Mouse (Mus musculus): ENCODE measurements around the gene Stat3. TPM values are rescaled to one million over a fixed set of nuclear protein-coding genes. Genes with fewer than 3 reads are reported as not detected.

Gene Stat3
- total and polyA plus RNA-seq, 3 experiments = 35.9 to 69.2 (median 51.1) TPM

- Histone ChIP-seq H3K79me2 (replicated peaks; ENCODE audit: control insufficient read depth, extremely low read depth, insufficient read depth, poor library complexity, severe bottlenecking) (peaks cover 21% of the 10 kb centered on the region), H3K4me2 (ENCODE audit: insufficient read depth, low read depth, poor library complexity, severe bottlenecking) (0 out of 2 replicates have a peak overlapping the region, but pooled peaks have one; percentile 31), H3K27ac (ENCODE audit: insufficient read depth, low read depth) (no peak overlapping the region), H3K4me3 (replicated peaks in 1 of 3; ENCODE audit: low read depth in 2 of 3, low read length in 2 of 3, poor library complexity in 1 of 3) (peak overlapping the region in 1 of 3 experiments; percentile 10), H3K4me1 (ENCODE audit: control insufficient read depth in 1 of 2, insufficient read depth in 2 of 2) (peaks cover 10 to 44% of the 10 kb centered on the region in 2 experiments), H3K9ac (ENCODE audit: insufficient read depth, low read depth) (no peak overlapping the region), H3K9me3 (replicated peaks; ENCODE audit: low read length) (no peaks in the 10 kb centered on the region), H3K27me3 (replicated peaks) (peaks cover 27% of the 10 kb centered on the region), H3K36me3 (replicated peaks in 1 of 2; ENCODE audit: control insufficient read depth in 1 of 2, insufficient read depth in 1 of 2, low read length in 1 of 2) (peaks cover 0 to 5% of the 10 kb centered on the region in 2 experiments)
- no peak for DNase-seq (ENCODE audit: extremely low read depth)
- in situ Hi-C loops (cut with MboI; ENCODE audit: low pct_ligation_motif_present, low pct_unique_long_range_greater_than_20kb, low sequenced_read_pairs) = no loop called here
- TF ChIP-seq UBTF (IDR thresholded peaks at IDR 0.05; ENCODE audit: low read depth, low read length) (no peak), MAX (IDR thresholded peaks at IDR 0.05; ENCODE audit: low read length) (no peak), MAFK (IDR thresholded peaks at IDR 0.05; ENCODE audit: insufficient replicate concordance, low read length) (no peak), HCFC1 (IDR thresholded peaks at IDR 0.05; ENCODE audit: low read depth, low read length) (no peak), TCF12 (IDR thresholded peaks at IDR 0.05; ENCODE audit: low read depth, low read length) (no peak), MYC (IDR thresholded peaks at IDR 0.05; ENCODE audit: low read depth, low read length) (no peak), NRF1 (IDR thresholded peaks at IDR 0.05; ENCODE audit: low read depth, low read length) (no peak)
- dilution Hi-C loops (cut with MboI; ENCODE audit: extremely low pct_ligation_motif_present, extremely low pct_unique_long_range_greater_than_20kb, low sequenced_read_pairs) = no loop called here
Observed at GRCm38 (mm10) chr11:100848080-100848479, 91.3 kb downstream of the Stat3 start.

DNA sequence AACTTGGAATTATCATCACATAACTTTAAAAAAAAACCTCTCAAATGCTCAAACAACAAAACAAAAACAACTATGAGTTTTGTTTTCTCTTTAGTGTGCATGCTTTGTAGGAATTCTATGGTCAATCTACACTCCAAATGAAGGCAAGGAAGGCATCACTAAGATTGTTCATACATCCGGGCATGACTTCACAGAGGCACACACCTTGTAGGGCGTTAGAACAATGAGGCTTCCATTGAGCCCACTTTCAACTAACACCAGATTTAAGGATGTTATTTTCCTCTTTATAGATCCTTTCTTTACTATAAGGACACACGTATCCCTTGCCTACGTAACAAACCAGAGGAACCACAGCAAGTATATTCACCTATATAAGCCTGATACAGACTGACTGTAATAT lies 91.8 kb downstream of the Stat3 start:
- in situ Hi-C loops (cut with MboI; ENCODE audit: low pct_ligation_motif_present, low pct_unique_long_range_greater_than_20kb, low sequenced_read_pairs) (no loop called here), dilution Hi-C loops (cut with MboI; ENCODE audit: extremely low pct_ligation_motif_present, extremely low pct_unique_long_range_greater_than_20kb, low sequenced_read_pairs) (no loop called here)
- H3K9me3 ChIP-seq (replicated peaks; ENCODE audit: low read length) = no peaks in the 10 kb centered on the region
- peaks cover 0 to 5% of the 10 kb centered on the region in 2 experiments for H3K36me3 ChIP-seq (replicated peaks in 1 of 2; ENCODE audit: control insufficient read depth in 1 of 2, insufficient read depth in 1 of 2, low read length in 1 of 2)
- H3K4me3 ChIP-seq (replicated peaks in 1 of 3; ENCODE audit: low read depth in 2 of 3, low read length in 2 of 3, poor library complexity in 1 of 3) = no peak overlapping the region
- no peak for DNase-seq (ENCODE audit: extremely low read depth)
- no peak overlapping the region for H3K9ac ChIP-seq (ENCODE audit: insufficient read depth, low read depth)
- H3K4me1 ChIP-seq (ENCODE audit: control insufficient read depth in 1 of 2, insufficient read depth in 2 of 2) = peaks cover 10 to 45% of the 10 kb centered on the region in 2 experiments
- H3K27ac ChIP-seq (ENCODE audit: insufficient read depth, low read depth) = no peak overlapping the region
- H3K79me2 ChIP-seq (replicated peaks; ENCODE audit: control insufficient read depth, extremely low read depth, insufficient read depth, poor library complexity, severe bottlenecking) = peaks cover 21% of the 10 kb centered on the region
- H3K27me3 ChIP-seq (replicated peaks) = peaks cover 22% of the 10 kb centered on the region
- TF ChIP-seq USF2 (conservative IDR thresholded peaks at IDR 0.05; ENCODE audit: low read depth, low read length) (no peak), ELF1 (IDR thresholded peaks at IDR 0.05; ENCODE audit: low read depth, low read length) (no peak), MEF2A (IDR thresholded peaks at IDR 0.05; ENCODE audit: borderline replicate concordance, low read depth, low read length) (no peak), ZNF384 (IDR thresholded peaks at IDR 0.05; ENCODE audit: low read depth, low read length) (no peak), CHD1 (IDR thresholded peaks at IDR 0.05; ENCODE audit: low read depth, low read length) (no peak), TCF12 (IDR thresholded peaks at IDR 0.05; ENCODE audit: low read depth, low read length) (no peak), EP300 (IDR thresholded peaks at IDR 0.05; ENCODE audit: low read length) (no peak), SIN3A (IDR thresholded peaks at IDR 0.05; ENCODE audit: low read length) (no peak), JUND (conservative IDR thresholded peaks at IDR 0.05; ENCODE audit: low read depth, low read length) (no peak), MAZ (IDR thresholded peaks at IDR 0.05; ENCODE audit: low read depth, low read length) (no peak), POLR2A (IDR thresholded peaks at IDR 0.05; ENCODE audit: low read depth, low read length) (no peak), CTCF (conservative IDR thresholded peaks at IDR 0.05 in 1 of 2, IDR thresholded peaks at IDR 0.05 in 1 of 2; ENCODE audit: low read depth in 2 of 2, low read length in 2 of 2) (no peak), NRF1 (IDR thresholded peaks at IDR 0.05; ENCODE audit: low read depth, low read length) (no peak), MXI1 (IDR thresholded peaks at IDR 0.05; ENCODE audit: low read depth, low read length) (no peak), SMC3 (IDR thresholded peaks at IDR 0.05; ENCODE audit: low read depth, low read length) (no peak), IRF4 (IDR thresholded peaks at IDR 0.05; ENCODE audit: low read depth, low read length) (no peak), CHD2 (IDR thresholded peaks at IDR 0.05; ENCODE audit: low read length) (no peak)
- no peak overlapping the region for H3K4me2 ChIP-seq (ENCODE audit: insufficient read depth, low read depth, poor library complexity, severe bottlenecking)

Data from CH12.LX (cell line).